Mouse (Mus musculus) small intestine, adult 2 months (tissue): ENCODE data around the gene Dnajc4.

Source experiments
- CTCF ChIP-seq: fragments of 200-500 bp; IDR thresholded peaks from 2 replicates; pipeline ENCODE4 v1.5.1; 2012; ENCODE audit warnings: low read depth, mild to moderate bottlenecking, control low read depth, inconsistent platforms, low read length, moderate library complexity, mixed read lengths; ENCODE audit not compliant: insufficient replicate concordance, insufficient read length; ENCODE audit errors: extremely low read depth
- POLR2A ChIP-seq: fragments of 200-500 bp; IDR thresholded peaks from 2 replicates; pipeline ENCODE4 v1.6.1; 2012; ENCODE audit warnings: low read depth, mild to moderate bottlenecking, control low read depth, inconsistent platforms, low read length, moderate library complexity

- no peak for TF ChIP-seq CTCF
- no peak for TF ChIP-seq POLR2A
Measured at GRCm38 (mm10) chr19:6939106-6940002, 53.0 kb downstream of the Dnajc4 start.
